Mouse (Mus musculus) heart, embryonic 15.5 days (tissue): ENCODE measurements around the gene Srf. TPM values are rescaled to one million over a fixed set of nuclear protein-coding genes. Genes with fewer than 3 reads are reported as not detected.

ENCODE experiments used
- ATAC-seq: fragments of 200-750 bp; cut with Nextera tagmentation; replicated peaks from 2 replicates; pipeline ENCODE4 v1.8.0; 2017; ENCODE audit warnings: low read depth, moderate TSS enrichment; ENCODE audit not compliant: insufficient number of reproducible peaks, insufficient read depth, low FRiP score
- H3K27ac ChIP-seq: fragments of 300-500 bp; sonication (generic); 2 replicates; pipeline ENCODE4 v1.5.1; 2015; ENCODE audit warnings: mild to moderate bottlenecking, inconsistent platforms
- H3K27me3 ChIP-seq: fragments of 300-500 bp; sonication (generic); 2 replicates; pipeline ENCODE4 v1.6.1; 2015; ENCODE audit warnings: inconsistent platforms
- H3K36me3 ChIP-seq: fragments of 300-500 bp; sonication (generic); 2 replicates; pipeline ENCODE4 v1.6.1; 2015; ENCODE audit warnings: mild to moderate bottlenecking, inconsistent platforms
- H3K4me1 ChIP-seq: fragments of 300-500 bp; sonication (generic); replicated peaks from 2 replicates; pipeline ENCODE4 v1.6.1; 2015; ENCODE audit warnings: inconsistent platforms
- H3K4me2 ChIP-seq: fragments of 300-500 bp; sonication (generic); 2 replicates; pipeline ENCODE4 v1.6.1; 2015; ENCODE audit warnings: inconsistent platforms, mild to moderate bottlenecking, moderate library complexity
- H3K4me3 ChIP-seq: fragments of 300-500 bp; sonication (generic); 2 replicates; pipeline ENCODE4 v1.5.1; 2015; ENCODE audit warnings: mild to moderate bottlenecking, inconsistent platforms
- H3K9ac ChIP-seq: fragments of 300-500 bp; sonication (generic); 2 replicates; pipeline ENCODE4 v1.6.1; 2015; ENCODE audit warnings: mild to moderate bottlenecking, inconsistent platforms
- H3K9me3 ChIP-seq: fragments of 300-500 bp; sonication (generic); replicated peaks from 2 replicates; pipeline ENCODE4 v1.6.1; 2016; ENCODE audit warnings: inconsistent platforms
- WGBS: fragments of 180-500 bp; shearing (Covaris S2); methylation state at CpG from one replicate; pipeline ENCODE4 v1.1.7; 2015; ENCODE audit warnings: mixed read lengths; 5-methylcytosine and 5-hydroxymethylcytosine counted together
- polyA plus RNA-seq: library from polyadenylated mRNA; unstranded; fragments of >200 nt; fragmentation: Nextera tagmentation; extraction: Ambion mirVana; gene quantifications from 2 replicates; pipeline ENCODE4 v1.2.1, GENCODE M21; 2015

The Srf gene
- polyA plus RNA-seq, result 8.7 and 14.6 TPM in 2 replicates

DNA sequence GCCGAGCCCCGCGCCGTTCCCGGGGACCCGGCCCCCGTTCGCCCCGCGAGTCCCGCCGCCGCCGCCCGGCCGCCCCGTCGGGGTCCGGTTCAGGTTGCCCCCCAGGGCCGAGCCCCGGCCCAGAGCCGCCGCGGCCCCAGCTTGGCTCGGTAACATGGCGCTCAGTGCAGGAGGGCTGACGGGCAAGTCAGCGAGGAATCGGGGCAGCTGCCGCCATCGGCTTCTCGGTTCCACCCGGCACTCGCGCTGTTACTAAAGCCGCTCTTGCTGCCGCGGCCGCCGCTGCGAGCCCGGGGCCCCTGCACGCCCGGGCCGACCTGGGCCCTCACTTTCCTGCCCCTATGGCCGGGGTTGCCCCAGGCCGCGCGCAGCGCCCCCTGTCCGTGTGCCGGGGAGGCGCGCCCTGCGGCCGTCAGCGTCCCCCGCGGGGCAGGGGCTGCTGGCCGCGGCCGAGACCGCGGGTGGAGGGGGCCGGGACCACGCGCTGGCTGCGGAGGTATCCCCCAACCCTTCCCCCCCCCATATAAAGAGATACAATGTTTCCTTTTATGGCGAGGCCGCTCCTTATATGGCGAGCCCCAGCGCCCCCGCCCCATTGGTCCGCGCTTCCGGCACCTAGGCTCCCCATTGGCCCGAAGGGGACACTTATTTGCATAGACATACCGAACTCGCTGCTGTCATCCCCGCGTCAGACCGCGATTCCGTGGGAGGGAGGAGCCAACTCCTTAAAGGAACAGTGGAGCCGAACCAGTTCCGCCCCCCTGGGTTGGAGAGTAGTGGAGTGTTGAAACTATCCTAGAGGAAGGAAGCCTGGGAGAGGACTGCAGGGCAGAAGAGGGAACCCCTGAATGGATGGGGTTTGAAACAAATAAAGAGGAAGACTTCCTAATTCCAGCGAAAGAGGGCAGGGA, at the start of gene Srf:
Gene Srf, minus strand, starts transcription at position 503 of the 911 bp plus-strand sequence.
- Histone ChIP-seq H3K4me3 (peak within 1 kb of the TSS; percentile 96), H3K36me3 (peaks cover 17% of the 10 kb centered on the region), H3K9ac (peak within 1 kb of the TSS; percentile 100), H3K27ac (peak within 1 kb of the TSS; percentile 96), H3K4me2 (peak within 1 kb of the TSS; percentile 74), H3K4me1 (peaks cover 38% of the 10 kb centered on the region), H3K9me3 (no peaks in the 10 kb centered on the region), H3K27me3 (no peaks in the 10 kb centered on the region)
- ATAC-seq, result peak; percentile 89
- WGBS, result under 1% methylated on average over 68 of the region's 87 CpGs

DNA sequence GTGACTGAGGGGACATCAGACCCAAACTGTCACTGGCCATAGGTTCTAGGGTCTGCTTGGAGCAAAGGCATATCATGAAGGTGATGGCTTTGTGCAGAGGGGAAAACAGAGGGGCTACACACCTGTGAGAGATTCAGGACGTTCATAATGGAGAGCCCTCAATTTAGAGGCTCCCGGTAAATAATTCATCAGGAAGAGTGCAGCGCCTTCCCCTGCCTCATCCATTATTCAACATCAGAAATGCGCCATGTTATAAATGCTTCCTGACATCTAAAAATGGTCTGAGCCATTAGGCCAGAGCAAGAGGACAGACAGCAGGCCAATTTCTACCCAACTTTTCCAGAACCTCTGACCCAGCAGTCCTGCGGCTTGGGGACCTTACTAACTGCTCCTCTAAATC, 49.2 kb upstream of the Srf start:
- Histone ChIP-seq H3K36me3 (no peaks in the 10 kb centered on the region), H3K4me1 (peaks cover 27% of the 10 kb centered on the region), H3K27ac (no peak overlapping the region), H3K9me3 (no peaks in the 10 kb centered on the region), H3K9ac (no peak overlapping the region), H3K4me2 (no peak overlapping the region), H3K27me3 (no peaks in the 10 kb centered on the region), H3K4me3 (no peak overlapping the region)
- ATAC-seq, result no peak
- 80% methylated on average over 5 of the region's 5 CpGs for WGBS

DNA sequence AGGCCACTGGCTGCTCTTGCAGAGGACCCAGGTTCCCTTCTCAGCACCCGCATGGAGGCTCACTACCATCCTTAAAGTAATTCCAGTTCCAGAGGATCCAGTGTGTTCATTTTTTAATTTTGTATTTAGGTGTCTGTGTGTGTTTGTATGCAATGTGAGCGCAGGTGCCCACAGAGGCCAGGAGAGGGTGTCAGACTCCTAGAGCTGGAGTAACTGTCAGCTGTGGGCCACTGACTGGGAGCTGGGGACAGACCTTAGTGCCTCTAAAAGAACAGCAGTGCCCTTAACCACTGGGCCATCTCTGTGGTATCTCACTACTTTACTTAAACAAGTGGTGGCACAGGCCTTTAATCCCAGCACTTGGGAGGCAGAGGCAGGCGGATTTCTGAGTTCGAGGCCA, 47.3 kb upstream of the Srf start:
- H3K9me3 ChIP-seq, result no peaks in the 10 kb centered on the region
- 93% methylated on average over 4 of the region's 4 CpGs for WGBS
- H3K4me1 ChIP-seq, result peaks cover 19% of the 10 kb centered on the region
- H3K27me3 ChIP-seq, result no peaks in the 10 kb centered on the region
- no peak overlapping the region for H3K9ac ChIP-seq
- H3K27ac ChIP-seq, result no peak overlapping the region
- no peaks in the 10 kb centered on the region for H3K36me3 ChIP-seq
- H3K4me3 ChIP-seq, result no peak overlapping the region
- no peak overlapping the region for H3K4me2 ChIP-seq
- no peak for ATAC-seq

DNA sequence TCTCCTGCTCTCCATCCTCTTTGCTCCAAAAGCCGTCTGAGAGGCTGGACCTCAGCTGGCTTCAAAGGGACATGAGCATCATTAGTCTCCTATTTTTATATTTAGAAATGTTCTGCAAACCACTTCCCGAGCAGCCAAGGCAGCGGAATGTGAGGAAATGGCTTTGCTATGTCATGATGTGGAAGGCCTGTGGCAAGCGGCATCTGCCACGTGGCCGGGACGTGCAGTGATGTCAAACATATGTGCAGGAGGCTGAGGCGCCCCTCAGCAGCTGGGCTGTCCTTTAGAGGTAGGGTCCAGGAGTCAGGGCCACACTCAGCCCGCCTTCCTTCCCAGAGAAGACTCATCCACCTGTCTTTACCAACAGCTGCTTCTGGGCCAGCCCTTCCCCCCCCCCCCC, 46.2 kb upstream of the Srf start:
- Histone ChIP-seq H3K4me1 (peaks cover 19% of the 10 kb centered on the region), H3K27ac (peak overlapping the region; percentile 69), H3K36me3 (no peaks in the 10 kb centered on the region), H3K9ac (no peak overlapping the region), H3K4me3 (no peak overlapping the region), H3K27me3 (no peaks in the 10 kb centered on the region), H3K4me2 (no peak overlapping the region), H3K9me3 (no peaks in the 10 kb centered on the region)
- WGBS, result 34% methylated on average over 9 of the region's 9 CpGs
- no peak; the same call in 1 of the 2 replicates for ATAC-seq

DNA sequence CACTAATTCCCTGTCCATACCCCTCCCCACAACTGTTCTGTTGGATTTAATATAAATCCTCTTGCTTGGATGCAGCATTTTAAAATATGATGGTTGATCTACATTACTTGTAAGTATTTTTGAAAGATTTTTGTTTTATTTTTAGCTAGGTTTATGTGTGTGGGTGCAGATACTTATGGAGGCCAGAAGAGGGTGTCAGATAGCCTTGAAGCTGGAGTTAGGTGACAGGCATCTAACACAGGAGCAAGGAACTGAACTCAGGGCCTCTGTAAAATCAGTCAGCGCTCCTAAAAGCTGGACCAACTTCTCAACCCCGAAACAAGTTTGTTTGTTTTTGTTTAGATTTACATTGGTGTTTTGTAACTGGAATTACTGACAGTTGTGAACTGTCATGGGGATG, 44.6 kb upstream of the Srf start:
- Histone ChIP-seq H3K4me2 (no peak overlapping the region), H3K27me3 (no peaks in the 10 kb centered on the region), H3K4me1 (peaks cover 19% of the 10 kb centered on the region), H3K9me3 (no peaks in the 10 kb centered on the region), H3K27ac (no peak overlapping the region; the same call in 1 of the 2 replicates), H3K36me3 (no peaks in the 10 kb centered on the region), H3K9ac (no peak overlapping the region), H3K4me3 (no peak overlapping the region)
- no peak for ATAC-seq
- 93% methylated on average over 2 of the region's 2 CpGs for WGBS

GRCm38 (mm10) chr17:46598963-46599362, 43.0 kb upstream of the Srf start:
- no peak overlapping the region for H3K27ac ChIP-seq
- peaks cover 25% of the 10 kb centered on the region for H3K4me1 ChIP-seq
- WGBS, result 74% methylated on average over 4 of the region's 4 CpGs
- H3K4me2 ChIP-seq, result no peak overlapping the region
- H3K4me3 ChIP-seq, result no peak overlapping the region
- no peaks in the 10 kb centered on the region for H3K36me3 ChIP-seq
- no peaks in the 10 kb centered on the region for H3K27me3 ChIP-seq
- no peaks in the 10 kb centered on the region for H3K9me3 ChIP-seq
- ATAC-seq, result no peak
- H3K9ac ChIP-seq, result no peak overlapping the region

DNA sequence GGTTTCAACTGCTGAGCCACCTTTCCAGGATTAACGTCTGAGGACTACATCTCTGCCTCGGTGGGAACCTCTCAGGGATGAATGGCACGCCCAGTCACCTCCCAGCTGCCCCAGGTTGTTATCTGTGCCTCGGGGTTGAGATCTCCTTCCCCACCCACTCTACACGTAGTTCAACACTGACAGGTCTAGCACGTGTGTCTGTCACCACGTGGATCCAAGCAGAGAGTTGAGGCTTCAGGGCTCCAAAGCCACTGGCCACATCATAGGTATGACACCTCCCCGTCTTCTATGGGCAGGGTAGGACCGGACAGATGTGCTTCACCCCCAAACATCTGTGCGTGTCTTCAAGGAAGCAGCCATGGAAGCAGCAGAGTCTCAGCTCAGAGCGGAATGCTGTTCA, 42.0 kb upstream of the Srf start:
- Histone ChIP-seq H3K27ac (no peak overlapping the region), H3K4me1 (peaks cover 31% of the 10 kb centered on the region), H3K36me3 (no peaks in the 10 kb centered on the region), H3K9me3 (no peaks in the 10 kb centered on the region), H3K27me3 (no peaks in the 10 kb centered on the region), H3K9ac (no peak overlapping the region), H3K4me3 (no peak overlapping the region), H3K4me2 (no peak overlapping the region)
- no peak for ATAC-seq
- WGBS, result 80% methylated on average over 11 of the region's 11 CpGs

DNA sequence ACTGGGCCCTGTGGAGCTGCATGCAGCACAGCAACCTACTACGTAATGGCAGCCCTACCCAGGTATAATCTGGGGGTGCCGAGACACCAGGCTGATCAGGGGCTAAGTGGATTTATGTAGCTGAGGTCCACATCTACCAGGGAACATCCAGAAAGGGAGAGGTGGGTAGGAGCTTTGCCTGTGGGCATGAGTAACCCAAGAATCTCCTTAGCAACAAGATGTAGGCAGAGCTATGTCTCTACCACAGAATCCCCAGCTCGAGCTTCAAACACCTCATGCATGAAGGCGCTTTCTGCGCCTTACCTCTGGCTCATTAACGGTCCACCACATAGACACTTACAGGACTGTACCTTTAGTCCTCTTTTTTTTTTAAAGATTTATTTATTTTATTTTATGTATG, 39.4 kb upstream of the Srf start:
- Histone ChIP-seq H3K27me3 (no peaks in the 10 kb centered on the region), H3K27ac (peak overlapping the region; percentile 56), H3K9ac (no peak overlapping the region), H3K4me3 (no peak overlapping the region), H3K4me2 (no peak overlapping the region), H3K4me1 (peaks cover 21% of the 10 kb centered on the region), H3K9me3 (no peaks in the 10 kb centered on the region), H3K36me3 (no peaks in the 10 kb centered on the region; the same call in 1 of the 2 replicates)
- ATAC-seq, result no peak
- WGBS, result 78% methylated on average over 6 of the region's 6 CpGs

DNA sequence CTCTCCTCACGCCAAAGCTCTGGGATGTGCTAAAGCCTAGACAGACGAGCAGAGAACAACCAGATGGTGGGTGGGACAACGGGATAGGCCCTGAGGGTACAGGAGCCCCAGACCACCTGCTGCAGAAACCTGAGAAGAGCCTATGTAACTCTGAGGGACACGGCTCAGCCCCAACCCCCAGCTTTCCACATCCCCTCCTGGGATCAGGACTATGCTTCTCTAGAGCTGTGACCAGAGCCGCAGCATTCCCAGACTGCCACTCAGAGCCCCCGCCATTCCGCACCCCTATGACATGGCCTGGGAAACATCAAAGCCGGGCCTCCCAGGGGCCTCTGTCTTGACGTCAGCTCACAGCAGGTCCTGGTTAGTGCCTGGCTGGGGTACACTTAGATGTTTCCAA, 38.6 kb upstream of the Srf start:
- no peak for ATAC-seq
- Histone ChIP-seq H3K9me3 (no peaks in the 10 kb centered on the region), H3K36me3 (peaks cover 5% of the 10 kb centered on the region; the same call in 1 of the 2 replicates), H3K4me1 (peaks cover 21% of the 10 kb centered on the region), H3K4me3 (no peak overlapping the region), H3K27ac (peak overlapping the region; percentile 56), H3K4me2 (no peak overlapping the region), H3K9ac (peak overlapping the region; percentile 34), H3K27me3 (no peaks in the 10 kb centered on the region)
- WGBS, result 15% methylated on average over 9 of the region's 9 CpGs

- no peak overlapping the region for H3K4me2 ChIP-seq
- no peak overlapping the region for H3K4me3 ChIP-seq
- H3K4me1 ChIP-seq, result peaks cover 21% of the 10 kb centered on the region
- ATAC-seq, result no peak
- WGBS, result 90% methylated on average over 4 of the region's 4 CpGs
- no peaks in the 10 kb centered on the region for H3K9me3 ChIP-seq
- H3K9ac ChIP-seq, result no peak overlapping the region
- H3K27ac ChIP-seq, result no peak overlapping the region
- peaks cover 16% of the 10 kb centered on the region for H3K36me3 ChIP-seq
- H3K27me3 ChIP-seq, result no peaks in the 10 kb centered on the region
These were observed 37.1 kb upstream of the Srf start for GRCm38 (mm10) chr17:46593124-46593523.

DNA sequence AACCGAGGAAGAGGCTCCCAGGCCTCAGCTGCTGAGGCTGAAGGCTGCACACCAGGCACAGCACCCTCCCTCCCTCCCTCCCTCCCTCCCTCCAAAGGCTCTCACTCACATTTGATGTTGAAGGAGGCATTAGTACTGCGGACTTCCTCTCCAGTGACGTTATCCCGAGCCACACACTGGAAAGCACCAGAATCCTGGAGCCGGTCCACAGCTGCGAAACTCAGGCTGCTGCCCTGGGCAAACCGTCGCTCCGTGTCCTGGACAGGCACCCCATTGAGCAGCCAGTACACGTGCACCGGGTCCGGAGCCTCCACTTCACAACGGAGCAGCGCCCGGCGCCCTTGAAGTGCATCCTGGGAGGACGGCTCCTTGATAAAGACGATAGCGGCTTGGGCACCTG, 35.4 kb upstream of the Srf start:
- no peak overlapping the region for H3K4me3 ChIP-seq
- WGBS, result 57% methylated on average over 19 of the region's 19 CpGs
- ATAC-seq, result no peak
- H3K27ac ChIP-seq, result no peak overlapping the region
- no peaks in the 10 kb centered on the region for H3K9me3 ChIP-seq
- no peak overlapping the region for H3K4me2 ChIP-seq
- no peak overlapping the region for H3K9ac ChIP-seq
- peaks cover 21% of the 10 kb centered on the region for H3K4me1 ChIP-seq
- H3K27me3 ChIP-seq, result no peaks in the 10 kb centered on the region
- H3K36me3 ChIP-seq, result peaks cover 19% of the 10 kb centered on the region

DNA sequence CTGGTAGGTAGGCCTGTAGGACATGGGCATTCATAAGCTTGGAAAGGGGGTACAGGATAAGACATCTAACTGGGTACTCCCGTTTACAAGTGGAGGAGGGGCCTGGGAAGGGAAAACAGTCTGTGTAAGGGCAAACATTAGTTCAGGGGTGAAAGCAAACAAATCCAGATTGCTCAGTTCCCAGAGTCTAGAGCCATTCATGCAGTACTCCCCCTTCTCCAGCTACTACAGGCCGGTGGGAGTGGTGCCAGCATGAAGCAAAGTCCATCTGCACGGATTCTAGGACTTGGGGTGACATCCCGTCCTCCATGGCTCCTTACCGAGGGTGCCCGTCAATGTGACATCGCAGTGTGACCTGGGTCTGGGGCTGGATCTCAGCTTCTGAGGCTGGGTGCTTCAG, 34.5 kb upstream of the Srf start:
- H3K27ac ChIP-seq, result no peak overlapping the region
- no peak for ATAC-seq
- H3K36me3 ChIP-seq, result peaks cover 27% of the 10 kb centered on the region
- peaks cover 21% of the 10 kb centered on the region for H3K4me1 ChIP-seq
- H3K4me2 ChIP-seq, result no peak overlapping the region
- WGBS, result 85% methylated on average over 7 of the region's 7 CpGs
- H3K9ac ChIP-seq, result no peak overlapping the region
- no peaks in the 10 kb centered on the region for H3K9me3 ChIP-seq
- H3K27me3 ChIP-seq, result no peaks in the 10 kb centered on the region
- no peak overlapping the region for H3K4me3 ChIP-seq
